Mouse (Mus musculus) 416B (cell line): ENCODE measurements around the gene Smg6.

ENCODE experiments used
- DNase-seq: peaks from one replicate; pipeline ENCODE4 v3.0.0; 2011; ENCODE audit warnings: low read depth

The Smg6 gene

GRCm38 (mm10) chr11:75147846-75148168 is 222.2 kb downstream of the Smg6 start:
- no peak for DNase-seq

DNA sequence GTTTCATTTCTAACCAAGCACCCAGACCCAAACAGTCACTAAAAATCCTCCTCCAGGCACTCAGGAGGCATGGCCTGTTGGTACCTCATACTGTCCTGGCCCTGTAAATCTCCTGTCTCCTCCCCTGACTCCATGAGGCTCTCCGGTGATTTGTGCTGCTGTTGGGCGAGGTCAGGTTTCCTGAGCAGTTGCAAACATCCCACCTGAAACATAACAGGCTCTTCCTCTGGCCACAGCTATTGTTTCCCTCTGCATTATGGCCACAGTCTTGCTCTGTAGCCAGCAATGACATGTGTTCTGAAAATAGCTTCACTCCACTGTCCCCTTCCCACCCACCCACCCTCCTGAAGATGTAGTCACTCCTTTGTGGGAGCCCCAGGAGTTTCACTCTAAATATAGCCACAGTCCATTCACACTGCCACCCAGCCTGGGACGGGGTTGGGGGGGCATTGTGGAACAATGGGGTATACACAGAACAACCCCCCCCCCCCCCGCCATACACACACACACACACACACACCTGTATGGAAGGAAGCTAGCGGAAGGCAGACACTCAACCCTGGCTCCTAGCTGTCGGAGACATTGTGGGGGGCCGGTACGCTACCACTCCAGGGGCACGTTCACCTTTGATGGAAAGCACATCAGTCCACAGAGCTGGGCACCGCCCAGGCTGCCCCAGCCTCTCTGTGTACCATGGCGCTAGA is 222.9 kb downstream of the Smg6 start:
- no peak for DNase-seq

GRCm38 (mm10) chr11:75150346-75150745 is 224.7 kb downstream of the Smg6 start:
- DNase-seq, result peak; percentile 52

DNA sequence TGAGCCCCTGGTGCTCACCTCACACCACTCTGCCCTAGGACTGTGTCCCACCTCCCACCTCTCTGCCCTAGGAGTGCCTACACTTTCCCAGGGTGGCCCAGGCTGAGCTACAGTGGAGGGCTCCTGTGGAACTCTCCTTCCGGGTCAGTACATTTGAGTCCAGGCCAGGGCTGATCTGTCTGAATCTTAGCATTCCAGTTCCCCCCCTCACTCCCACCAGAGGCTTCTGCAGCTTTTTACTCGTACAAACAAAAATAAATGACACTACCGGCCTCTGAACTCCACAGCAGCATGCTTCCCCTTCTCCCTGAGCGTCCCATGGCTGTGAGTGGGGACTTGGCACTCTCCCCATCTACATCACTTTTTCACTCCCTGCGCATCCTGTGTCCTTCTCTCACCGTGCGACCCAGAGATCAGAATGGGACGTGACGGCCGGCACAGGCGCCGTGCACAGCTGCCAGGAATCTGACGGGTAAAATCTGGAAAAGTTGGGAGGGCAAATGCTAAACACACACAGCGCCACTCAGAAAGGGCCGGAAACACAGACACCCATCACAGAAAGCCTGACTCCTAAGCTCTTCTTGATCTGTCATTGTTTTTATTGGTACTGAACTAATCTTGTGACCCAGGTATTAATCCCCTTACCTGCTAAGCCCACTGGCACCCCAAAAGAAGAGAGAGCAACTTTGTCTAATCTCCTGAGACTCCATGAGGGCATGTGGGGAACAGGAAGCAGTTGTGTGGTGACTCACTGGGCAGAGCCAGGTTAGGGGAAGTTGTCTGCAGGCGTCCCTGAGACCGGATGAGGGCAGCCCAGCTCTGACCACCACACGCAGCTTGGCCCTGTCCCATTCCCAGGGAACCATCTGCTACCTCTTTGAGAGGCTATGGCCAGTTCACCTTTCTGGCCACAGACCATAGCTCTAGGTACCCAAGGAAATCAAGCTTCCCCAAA is 227.3 kb downstream of the Smg6 start:
- DNase-seq, result peak; percentile 91

GRCm38 (mm10) chr11:75154053-75154585 is 228.5 kb downstream of the Smg6 start:
- peak; percentile 82 for DNase-seq

DNA sequence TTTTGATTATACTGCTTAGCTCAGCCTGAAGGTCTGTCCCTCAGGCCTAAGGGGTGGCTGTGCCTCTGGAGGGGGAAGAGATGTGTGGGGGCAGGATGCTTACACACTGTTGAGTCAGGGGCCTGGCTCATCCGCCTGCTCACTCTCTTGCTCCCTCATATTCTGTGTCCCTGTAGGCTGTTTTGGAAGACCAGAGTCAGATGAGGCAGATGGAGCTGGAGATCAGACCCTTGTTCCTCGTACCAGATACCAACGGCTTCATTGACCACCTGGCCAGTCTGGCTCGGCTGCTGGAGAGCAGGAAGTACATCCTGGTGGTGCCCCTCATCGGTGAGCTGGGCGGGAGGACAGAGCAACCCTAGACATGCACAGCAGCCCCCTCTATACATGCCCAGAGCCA is 230.4 kb downstream of the Smg6 start:
- DNase-seq, result no peak

GRCm38 (mm10) chr11:75156416-75156815 is 230.8 kb downstream of the Smg6 start:
- DNase-seq, result no peak

- no peak for DNase-seq
Observed at GRCm38 (mm10) chr11:75157037-75157436, 231.4 kb downstream of the Smg6 start.

DNA sequence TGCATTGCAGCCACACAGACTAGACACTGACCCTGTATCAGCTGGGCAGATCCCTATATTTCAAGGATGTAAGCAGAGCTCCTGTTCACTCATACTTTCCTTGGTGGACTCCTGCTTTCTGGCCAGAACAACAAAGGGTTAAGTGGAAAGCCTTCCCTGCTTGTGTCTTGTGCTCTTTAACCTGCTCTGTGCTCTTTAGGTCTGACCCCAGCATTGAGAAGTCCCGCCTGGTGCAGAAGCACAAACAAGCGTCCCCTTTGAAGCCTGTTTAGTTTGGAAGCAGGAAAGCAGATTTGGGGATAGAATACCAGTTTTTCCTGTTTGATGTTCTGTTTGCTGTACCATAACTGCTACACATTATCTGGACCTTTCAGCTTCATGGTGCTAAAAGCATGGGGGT is 232.3 kb downstream of the Smg6 start:
- DNase-seq, result no peak

DNA sequence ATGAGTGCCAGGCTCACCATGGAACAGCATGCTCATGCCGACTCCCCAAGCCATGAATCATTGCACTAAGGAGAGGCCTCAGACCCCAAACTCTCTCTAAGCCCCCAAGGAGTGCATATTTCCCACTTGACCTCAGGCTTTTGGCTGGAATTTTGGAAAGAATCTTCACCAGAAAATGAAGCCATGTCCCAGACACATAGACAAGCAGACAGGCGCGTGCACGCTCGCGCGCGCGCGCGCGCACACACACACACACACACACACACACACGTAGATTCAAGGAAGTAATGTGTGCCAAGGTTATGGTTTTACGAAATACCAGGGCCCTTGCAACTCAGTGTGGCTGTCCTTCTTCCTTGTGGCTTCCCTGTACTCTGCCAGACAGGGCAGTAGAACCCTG is 232.8 kb downstream of the Smg6 start:
- peak; percentile 73 for DNase-seq

DNA sequence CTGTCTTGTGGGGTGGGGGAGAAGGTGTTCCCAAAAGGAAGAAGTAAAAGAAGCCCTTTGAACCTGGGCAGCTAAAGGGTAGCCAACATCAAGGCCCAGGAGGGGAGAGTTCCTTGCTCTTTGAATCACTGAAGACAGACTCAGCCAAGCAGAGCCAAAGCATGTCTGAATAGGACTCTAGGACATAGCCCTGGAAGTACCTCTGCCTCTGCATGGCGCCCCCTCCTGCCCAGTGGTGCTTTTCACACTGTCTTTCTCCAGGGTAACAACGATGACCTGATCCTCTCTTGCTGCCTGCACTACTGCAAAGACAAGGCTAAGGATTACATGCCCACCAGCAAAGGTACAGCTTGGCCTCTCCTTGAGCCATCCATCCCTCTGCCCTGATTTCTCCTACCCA is 233.9 kb downstream of the Smg6 start:
- peak; percentile 53 for DNase-seq

- DNase-seq, result no peak
Observed at GRCm38 (mm10) chr11:75160954-75161353, 235.3 kb downstream of the Smg6 start.

DNA sequence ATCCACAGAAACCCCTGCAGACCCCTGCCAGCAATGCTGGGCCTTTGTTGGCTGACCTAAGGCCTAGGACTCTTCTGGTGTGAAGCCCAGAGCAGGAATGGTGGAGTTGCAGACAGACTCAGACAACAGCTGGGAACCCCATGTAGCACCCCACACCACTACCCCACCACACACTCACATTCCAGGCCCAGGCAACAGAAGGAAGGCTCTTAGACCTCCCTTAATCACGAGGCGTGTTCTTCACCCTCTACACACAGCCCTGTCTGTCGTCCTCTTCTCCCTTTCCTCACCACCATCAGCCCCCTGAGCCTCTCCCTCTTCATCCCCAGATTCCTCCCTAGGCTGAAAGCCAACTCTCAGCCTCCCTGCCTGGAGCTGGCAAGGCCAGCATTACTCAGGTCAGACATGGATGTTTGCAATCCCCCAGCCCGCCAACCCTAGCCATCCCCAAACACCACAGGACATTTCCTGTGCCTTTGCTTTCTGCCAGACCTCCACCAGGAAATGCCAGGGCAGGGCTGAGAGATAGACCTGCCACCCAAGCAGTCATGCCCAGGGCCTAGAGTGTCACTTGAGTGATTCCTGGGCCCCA is 235.9 kb downstream of the Smg6 start:
- DNase-seq, result no peak

GRCm38 (mm10) chr11:75162591-75163080 is 237.0 kb downstream of the Smg6 start:
- no peak for DNase-seq

GRCm38 (mm10) chr11:75163379-75163778 is 237.8 kb downstream of the Smg6 start:
- DNase-seq, result no peak

GRCm38 (mm10) chr11:75164051-75164450 is 238.4 kb downstream of the Smg6 start:
- no peak for DNase-seq

GRCm38 (mm10) chr11:75164750-75165149 is 239.1 kb downstream of the Smg6 start:
- no peak for DNase-seq

GRCm38 (mm10) chr11:75165441-75166192 is 240.0 kb downstream of the Smg6 start:
- no peak for DNase-seq

DNA sequence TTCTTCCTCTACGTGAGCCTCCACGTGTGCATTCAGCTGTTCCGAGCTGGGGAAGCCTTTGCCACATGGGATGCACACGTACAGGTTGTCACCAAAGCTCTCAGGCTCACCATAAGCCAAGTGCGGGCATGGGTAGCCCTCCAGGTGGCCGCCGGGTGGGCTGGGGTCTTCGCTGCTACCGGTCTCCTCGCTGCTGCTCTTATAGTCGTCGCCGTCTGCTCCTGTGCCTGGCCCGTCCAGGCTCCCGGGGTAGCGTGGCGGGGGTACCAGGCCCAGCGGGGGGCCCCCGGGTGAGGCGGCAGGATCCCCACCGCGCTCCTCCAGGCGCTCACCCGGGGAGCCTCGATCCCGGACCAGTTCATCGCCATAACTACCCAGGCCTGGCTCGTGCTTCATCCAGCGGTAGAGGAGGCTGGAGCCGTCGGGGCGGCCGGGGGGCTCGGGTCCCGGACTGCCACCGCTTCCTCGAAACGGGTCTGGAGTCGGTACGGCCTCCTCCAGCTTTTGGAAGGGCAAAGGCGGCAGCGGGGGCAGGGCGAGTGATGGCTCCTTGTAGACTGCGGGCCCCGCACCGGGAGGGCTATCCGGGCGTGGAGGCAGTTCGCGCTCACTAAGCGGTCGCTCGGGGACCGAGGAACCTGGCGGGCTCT is 240.7 kb downstream of the Smg6 start:
- DNase-seq, result no peak

DNA sequence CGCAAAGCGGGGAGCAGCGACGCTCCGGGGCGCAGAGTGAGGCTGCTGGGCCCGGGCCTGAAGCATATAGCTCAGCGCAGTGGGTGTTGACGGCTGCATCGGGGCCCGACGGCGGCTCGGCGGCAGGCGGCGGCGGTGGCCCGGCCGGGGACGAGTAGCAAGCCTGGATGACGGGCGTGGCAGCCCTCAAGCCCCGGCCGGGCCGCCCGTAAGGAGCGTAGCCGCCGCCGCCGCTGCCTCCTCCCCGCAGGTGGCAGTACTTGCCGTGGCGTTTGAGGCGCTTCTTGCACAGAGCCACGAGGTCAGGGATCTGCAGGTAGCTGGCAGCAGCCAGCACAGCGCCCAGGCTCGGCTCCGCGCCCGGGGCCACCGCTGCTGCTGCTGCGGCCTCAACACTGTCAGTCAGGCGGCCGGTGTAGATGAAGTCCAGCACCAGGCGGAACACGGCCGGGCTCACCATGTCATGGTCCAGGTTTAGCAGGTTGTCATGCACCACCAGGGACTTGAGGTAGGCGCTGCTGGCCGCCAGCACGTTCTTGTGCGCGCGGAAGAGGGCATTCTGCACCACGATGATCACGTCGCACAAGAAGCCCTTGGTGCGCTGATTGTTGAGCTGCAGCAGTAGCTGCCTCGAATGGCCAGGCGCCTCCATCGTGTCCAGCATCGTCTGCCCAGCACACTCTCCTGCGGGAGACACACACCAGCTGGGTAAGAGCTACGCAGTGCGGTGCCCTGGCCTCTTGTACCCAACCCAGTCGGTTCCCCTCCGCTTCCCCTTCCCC is 241.4 kb downstream of the Smg6 start:
- DNase-seq, result no peak
